Mouse (Mus musculus) C2C12 (cell line): ENCODE data around the gene Vamp5. TPM values are rescaled to one million over a fixed set of nuclear protein-coding genes. Genes with fewer than 3 reads are reported as not detected.

Experiments
- H3K27me3 ChIP-seq: one replicate; pipeline ENCODE4 v1.6.1; 2011; ENCODE audit not compliant: control insufficient read depth, insufficient read depth, insufficient read length
- H3K36me3 ChIP-seq: one replicate; pipeline ENCODE4 v1.6.1; 2011; ENCODE audit not compliant: control insufficient read depth, insufficient read depth
- H3K4me3 ChIP-seq: one replicate; pipeline ENCODE4 v1.5.1; 2011; ENCODE audit warnings: mild to moderate bottlenecking, control low read depth; ENCODE audit not compliant: poor library complexity, insufficient read depth, severe bottlenecking
- H3K79me2 ChIP-seq: one replicate; pipeline ENCODE4 v1.6.1; 2011; ENCODE audit not compliant: control insufficient read depth, insufficient read depth
- H3K79me3 ChIP-seq: one replicate; pipeline ENCODE4 v1.6.1; 2011; ENCODE audit warnings: low read depth, control low read depth
- H3ac ChIP-seq: one replicate; pipeline ENCODE3; 2011; ENCODE audit warnings: low read depth; ENCODE audit not compliant: control insufficient read depth, insufficient read length
- CEBPB ChIP-seq: IDR thresholded peaks from one replicate; pipeline ENCODE4 v1.6.1; 2011; ENCODE audit warnings: low read depth, mild to moderate bottlenecking, control low read depth, moderate library complexity
- CTCF ChIP-seq: IDR thresholded peaks from one replicate; pipeline ENCODE4 v1.5.1; 2011; ENCODE audit not compliant: control insufficient read depth, insufficient read depth, insufficient read length
- FOSL1 ChIP-seq: IDR thresholded peaks from one replicate; pipeline ENCODE4 v1.8.0; 2011; ENCODE audit warnings: mild to moderate bottlenecking, low read length; ENCODE audit not compliant: poor library complexity, insufficient read depth, severe bottlenecking
- MAX ChIP-seq: IDR thresholded peaks from one replicate; pipeline ENCODE4 v1.6.1; 2011; ENCODE audit warnings: mild to moderate bottlenecking, control low read depth
- MYOD1 ChIP-seq: IDR thresholded peaks from one replicate; pipeline ENCODE4 v1.6.1; 2011; ENCODE audit warnings: low read depth; ENCODE audit not compliant: control insufficient read depth, insufficient read length
- MYOG ChIP-seq: IDR thresholded peaks from one replicate; pipeline ENCODE4 v1.6.1; 2011; ENCODE audit not compliant: control insufficient read depth, insufficient read length; ENCODE audit errors: extremely low read depth
- USF1 ChIP-seq: IDR thresholded peaks from one replicate; pipeline ENCODE4 v1.6.1; 2011; ENCODE audit warnings: low read depth, mild to moderate bottlenecking, control low read depth, moderate library complexity
- polyA plus RNA-seq: library from polyadenylated mRNA; unstranded; fragments of >200 nt; fragmentation: generic; extraction: Trizol; gene quantifications from one replicate; pipeline ENCODE4 v1.2.1, GENCODE M21; 2012; ENCODE audit warnings: missing spikeins

Gene Vamp5
- polyA plus RNA-seq, 1 experiment, result 91.3 TPM

GRCm38 (mm10) chr6:72399967-72400366, 19.7 kb upstream of the Vamp5 start:
- H3K79me3 ChIP-seq, result no peaks in the 10 kb centered on the region
- no peak overlapping the region for H3K4me3 ChIP-seq
- no peaks in the 10 kb centered on the region for H3K27me3 ChIP-seq
- no peaks in the 10 kb centered on the region for H3K36me3 ChIP-seq
- H3ac ChIP-seq, result no peak overlapping the region
- no peaks in the 10 kb centered on the region for H3K79me2 ChIP-seq
- no peak for TF ChIP-seq MYOD1
- TF ChIP-seq FOSL1, result no peak
- TF ChIP-seq MYOG, result no peak
- TF ChIP-seq CTCF, result no peak
- no peak for TF ChIP-seq MAX
- no peak for TF ChIP-seq CEBPB
- no peak for TF ChIP-seq USF1

GRCm38 (mm10) chr6:72396837-72397251, 16.6 kb upstream of the Vamp5 start:
- H3K36me3 ChIP-seq, result no peaks in the 10 kb centered on the region
- no peaks in the 10 kb centered on the region for H3K27me3 ChIP-seq
- H3K4me3 ChIP-seq, result no peak overlapping the region
- no peak overlapping the region for H3ac ChIP-seq
- TF ChIP-seq FOSL1 (no peak), MYOD1 (peak; percentile 65), CTCF (no peak), MAX (no peak), USF1 (no peak), MYOG (no peak), CEBPB (no peak)
- H3K79me3 ChIP-seq, result no peaks in the 10 kb centered on the region
- no peaks in the 10 kb centered on the region for H3K79me2 ChIP-seq

GRCm38 (mm10) chr6:72392341-72392740, 12.1 kb upstream of the Vamp5 start:
- Histone ChIP-seq H3K4me3 (no peak overlapping the region), H3ac (no peak overlapping the region), H3K79me3 (no peaks in the 10 kb centered on the region), H3K27me3 (no peaks in the 10 kb centered on the region), H3K79me2 (peaks cover 15% of the 10 kb centered on the region), H3K36me3 (peaks cover 3% of the 10 kb centered on the region)
- TF ChIP-seq CEBPB (no peak), FOSL1 (no peak), MYOG (no peak)

- H3K36me3 ChIP-seq, result peaks cover 3% of the 10 kb centered on the region
- peaks cover 15% of the 10 kb centered on the region for H3K79me2 ChIP-seq
- H3K27me3 ChIP-seq, result no peaks in the 10 kb centered on the region
- TF ChIP-seq FOSL1 (no peak), USF1 (no peak), MYOG (no peak), MYOD1 (no peak), MAX (no peak), CEBPB (no peak), CTCF (no peak)
- H3K4me3 ChIP-seq, result no peak overlapping the region
- no peak overlapping the region for H3ac ChIP-seq
- no peaks in the 10 kb centered on the region for H3K79me3 ChIP-seq
Measured at GRCm38 (mm10) chr6:72390795-72391521, 10.7 kb upstream of the Vamp5 start.

GRCm38 (mm10) chr6:72389941-72390771, 9.9 kb upstream of the Vamp5 start, which contains the start of gene Vamp8:
Vamp8 (minus strand) TSS chr6:72390703.
- H3K36me3 ChIP-seq, result peaks cover 3% of the 10 kb centered on the region
- no peaks in the 10 kb centered on the region for H3K27me3 ChIP-seq
- peak within 1 kb of the TSS; percentile 44 for H3K4me3 ChIP-seq
- H3ac ChIP-seq, result peak within 1 kb of the TSS; percentile 76
- peaks cover 15% of the 10 kb centered on the region for H3K79me2 ChIP-seq
- TF ChIP-seq CEBPB, result no peak
- H3K79me3 ChIP-seq, result no peaks in the 10 kb centered on the region

GRCm38 (mm10) chr6:72389471-72389940, 9.2 kb upstream of the Vamp5 start:
- no peaks in the 10 kb centered on the region for H3K27me3 ChIP-seq
- peaks cover 3% of the 10 kb centered on the region for H3K36me3 ChIP-seq
- no peaks in the 10 kb centered on the region for H3K79me3 ChIP-seq
- H3ac ChIP-seq, result peak overlapping the region; percentile 76
- H3K4me3 ChIP-seq, result peak overlapping the region; percentile 44
- TF ChIP-seq CEBPB, result no peak
- no peak for TF ChIP-seq USF1
- TF ChIP-seq MAX, result no peak
- TF ChIP-seq MYOD1, result no peak
- TF ChIP-seq FOSL1, result no peak
- no peak for TF ChIP-seq MYOG
- no peak for TF ChIP-seq CTCF
- H3K79me2 ChIP-seq, result peaks cover 15% of the 10 kb centered on the region
